Mouse (Mus musculus) liver, embryonic 14.5 days (tissue): ENCODE results near the gene Ccdc148. TPM values are rescaled to one million over a fixed set of nuclear protein-coding genes. Genes with fewer than 3 reads are reported as not detected.

Experiments used
- ATAC-seq: fragments of 200-750 bp; cut with Nextera tagmentation; 2 replicates; pipeline ENCODE4 v1.8.0; 2017; ENCODE audit warnings: moderate number of reproducible peaks, mild to moderate bottlenecking, moderate library complexity; ENCODE audit not compliant: insufficient read depth
- DNase-seq, 3 experiments: peaks; one replicate each; pipeline ENCODE4 v3.0.0-alpha.2; 2012 to 2013; ENCODE audit warnings: low read depth in 3 of 3, low spot score in 3 of 3
- H3K27ac ChIP-seq: fragments of 300-500 bp; sonication (generic); 2 replicates; pipeline ENCODE4 v1.5.1; 2014; ENCODE audit warnings: moderate library complexity, mild to moderate bottlenecking, control low read depth, inconsistent platforms
- H3K27me3 ChIP-seq: fragments of 300-500 bp; sonication (generic); 2 replicates; pipeline ENCODE4 v1.6.1; 2014; ENCODE audit warnings: mild to moderate bottlenecking, low read length, moderate library complexity; ENCODE audit not compliant: control insufficient read depth, insufficient read depth
- H3K36me3 ChIP-seq: fragments of 300-500 bp; sonication (generic); replicated peaks from 2 replicates; pipeline ENCODE4 v1.6.1; 2014; ENCODE audit warnings: low read depth; ENCODE audit not compliant: control insufficient read depth, insufficient read depth
- H3K4me1 ChIP-seq, 2 experiments: fragments of 200-500 bp in 1 of 2; fragments of 300-500 bp in 1 of 2; sonication (generic) in 1 of 2; replicated peaks; 2 replicates each; pipeline ENCODE4 v1.6.1; 2012 to 2014; ENCODE audit warnings: antibody characterized with exemption in 1 of 2, inconsistent platforms in 1 of 2, low read length in 1 of 2; ENCODE audit not compliant: control insufficient read depth in 2 of 2, insufficient read depth in 2 of 2
- H3K4me2 ChIP-seq: fragments of 300-500 bp; sonication (generic); 2 replicates; pipeline ENCODE4 v1.6.1; 2014; ENCODE audit warnings: low read depth, mild to moderate bottlenecking, control low read depth, moderate library complexity
- H3K4me3 ChIP-seq, 2 experiments: fragments of 200-500 bp in 1 of 2; fragments of 300-500 bp in 1 of 2; sonication (generic) in 1 of 2; 2 replicates each; pipeline ENCODE4 v1.5.1; 2012 to 2014; ENCODE audit warnings: low read depth in 2 of 2, low read length in 2 of 2, mild to moderate bottlenecking in 2 of 2, control low read depth in 1 of 2, inconsistent platforms in 1 of 2, moderate library complexity in 1 of 2; ENCODE audit not compliant: insufficient read depth in 1 of 2
- H3K9ac ChIP-seq: fragments of 300-500 bp; sonication (generic); replicated peaks from 2 replicates; pipeline ENCODE4 v1.6.1; 2014; ENCODE audit warnings: mild to moderate bottlenecking, control low read depth, moderate library complexity
- H3K9me3 ChIP-seq: fragments of 300-500 bp; sonication (generic); 2 replicates; pipeline ENCODE4 v1.6.1; 2016; ENCODE audit warnings: low read length, mixed read lengths; ENCODE audit not compliant: control insufficient read depth
- CTCF ChIP-seq: IDR thresholded peaks from 2 replicates; pipeline ENCODE4 v1.5.1; 2016; ENCODE audit warnings: antibody characterized with exemption, low read depth, control low read depth
- EP300 ChIP-seq: IDR thresholded peaks from 2 replicates; pipeline ENCODE4 v1.6.1; 2016; ENCODE audit warnings: antibody characterized with exemption, low read depth
- WGBS: fragments of 180-500 bp; shearing (Covaris S2); extraction: QIAGEN DNeasy Blood & Tissue Kit; methylation state at CpG from one replicate; pipeline ENCODE4 v1.1.7; 2014; ENCODE audit not compliant: insufficient replicate concordance; 5-methylcytosine and 5-hydroxymethylcytosine counted together
- polyA plus RNA-seq, 2 experiments: library from polyadenylated mRNA; depleted of rRNA in 1 of 2; stranded (reverse) in 1 of 2; unstranded in 1 of 2; fragments of >200 nt; fragmentation: Nextera tagmentation in 1 of 2; extraction: Ambion mirVana in 1 of 2; gene quantifications; 2 replicates each; pipeline versions ENCODE4 v1.2.1 to v1.2.3; 2012 to 2014

The Ccdc148 gene
- polyA plus RNA-seq, 2 experiments, result 0.20 to 0.26 TPM

GRCm38 (mm10) chr2:59171533-59171932, 11.1 kb upstream of the Ccdc148 start:
- Histone ChIP-seq H3K4me1 (peaks cover 0 to 10% of the 10 kb centered on the region in 2 experiments; a peak in 3 of 4 replicates), H3K9me3 (no peaks in the 10 kb centered on the region), H3K4me3 (no peak overlapping the region), H3K36me3 (no peaks in the 10 kb centered on the region), H3K27ac (no peak overlapping the region), H3K27me3 (no peaks in the 10 kb centered on the region), H3K4me2 (no peak overlapping the region), H3K9ac (no peak overlapping the region; the same call in 1 of the 2 replicates)
- no peak for ATAC-seq
- no peak for TF ChIP-seq CTCF
- no peak for TF ChIP-seq EP300
- DNase-seq, result no peak
- 26% methylated on average over 5 of the region's 5 CpGs for WGBS

GRCm38 (mm10) chr2:59170593-59170992, 10.1 kb upstream of the Ccdc148 start:
- Histone ChIP-seq H3K27ac (no peak overlapping the region), H3K27me3 (no peaks in the 10 kb centered on the region), H3K36me3 (no peaks in the 10 kb centered on the region), H3K4me1 (peaks cover 0 to 10% of the 10 kb centered on the region in 2 experiments; a peak in 3 of 4 replicates), H3K9me3 (no peaks in the 10 kb centered on the region), H3K4me2 (no peak overlapping the region), H3K9ac (no peak overlapping the region), H3K4me3 (no peak overlapping the region)
- TF ChIP-seq EP300 (no peak), CTCF (no peak)
- no peak for DNase-seq
- 71% methylated on average over 5 of the region's 5 CpGs for WGBS
- no peak for ATAC-seq

GRCm38 (mm10) chr2:59170208-59170589, 9.7 kb upstream of the Ccdc148 start:
- Histone ChIP-seq H3K9ac (no peak overlapping the region), H3K27me3 (no peaks in the 10 kb centered on the region), H3K4me1 (peaks cover 0 to 10% of the 10 kb centered on the region in 2 experiments; a peak in 3 of 4 replicates), H3K4me2 (no peak overlapping the region), H3K36me3 (no peaks in the 10 kb centered on the region), H3K27ac (no peak overlapping the region), H3K9me3 (no peaks in the 10 kb centered on the region), H3K4me3 (no peak overlapping the region)
- ATAC-seq (no peak), DNase-seq (no peak)
- 71% methylated on average over 3 of the region's 3 CpGs for WGBS
- no peak for TF ChIP-seq EP300
- no peak for TF ChIP-seq CTCF

GRCm38 (mm10) chr2:59169572-59170207, 9.2 kb upstream of the Ccdc148 start:
- 66% methylated on average over 9 of the region's 9 CpGs for WGBS
- H3K4me1 ChIP-seq, result peaks cover 0 to 10% of the 10 kb centered on the region in 2 experiments; a peak in 3 of 4 replicates
- H3K4me2 ChIP-seq, result no peak overlapping the region
- H3K9ac ChIP-seq, result no peak overlapping the region
- H3K27ac ChIP-seq, result no peak overlapping the region
- H3K9me3 ChIP-seq, result no peaks in the 10 kb centered on the region
- no peak for TF ChIP-seq EP300
- no peak for TF ChIP-seq CTCF
- no peaks in the 10 kb centered on the region for H3K36me3 ChIP-seq
- no peak overlapping the region for H3K4me3 ChIP-seq
- no peaks in the 10 kb centered on the region for H3K27me3 ChIP-seq
- DNase-seq (no peak), ATAC-seq (no peak)

- no peak overlapping the region for H3K9ac ChIP-seq
- ATAC-seq (no peak), DNase-seq (no peak)
- no peaks in the 10 kb centered on the region for H3K27me3 ChIP-seq
- H3K36me3 ChIP-seq, result no peaks in the 10 kb centered on the region
- H3K4me1 ChIP-seq, result peaks cover 0 to 11% of the 10 kb centered on the region in 2 experiments; a peak in 3 of 4 replicates
- WGBS, result 60% methylated on average over 4 of the region's 4 CpGs
- H3K4me3 ChIP-seq, result no peak overlapping the region
- no peaks in the 10 kb centered on the region for H3K9me3 ChIP-seq
- H3K27ac ChIP-seq, result no peak overlapping the region
- H3K4me2 ChIP-seq, result no peak overlapping the region
- TF ChIP-seq EP300, result no peak
Observed at GRCm38 (mm10) chr2:59167830-59168229, 7.3 kb upstream of the Ccdc148 start.
